Mouse (Mus musculus) ovary, postnatal 10 days (tissue): ENCODE measurements around the gene Ppp1r11.

Experiments
- DNase-seq: peaks from one replicate; pipeline ENCODE4 v3.0.0; 2022; ENCODE audit warnings: low spot score

Ppp1r11 gene

DNA sequence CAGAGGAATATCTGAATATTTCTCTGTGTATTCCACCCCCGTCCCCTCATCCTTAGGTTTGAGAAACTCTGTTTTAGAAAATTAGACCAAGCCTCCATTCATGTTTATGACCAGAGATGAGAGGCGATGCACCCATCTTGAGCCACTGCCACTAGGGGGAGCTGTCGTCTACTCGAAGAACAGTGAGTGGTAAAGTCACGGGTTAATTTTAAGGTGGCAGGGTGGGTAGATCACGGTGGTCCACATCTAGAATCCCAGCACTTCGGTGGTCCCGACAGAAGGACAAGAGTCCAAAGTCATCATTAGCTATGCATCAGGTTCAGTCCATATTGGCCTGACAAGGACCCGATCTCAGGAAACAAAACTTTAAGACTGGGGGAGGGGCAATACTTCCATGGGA is 36.5 kb downstream of the Ppp1r11 start:
- no peak for DNase-seq

- DNase-seq = peak; percentile 37
Observed at GRCm38 (mm10) chr17:36914108-36914507, 37.4 kb downstream of the Ppp1r11 start.

GRCm38 (mm10) chr17:36912031-36912430 is 39.5 kb downstream of the Ppp1r11 start:
- DNase-seq = no peak

GRCm38 (mm10) chr17:36909802-36910201 is 41.7 kb downstream of the Ppp1r11 start:
- DNase-seq = no peak

- DNase-seq = no peak
Observed at GRCm38 (mm10) chr17:36908235-36908634, 43.3 kb downstream of the Ppp1r11 start.

DNA sequence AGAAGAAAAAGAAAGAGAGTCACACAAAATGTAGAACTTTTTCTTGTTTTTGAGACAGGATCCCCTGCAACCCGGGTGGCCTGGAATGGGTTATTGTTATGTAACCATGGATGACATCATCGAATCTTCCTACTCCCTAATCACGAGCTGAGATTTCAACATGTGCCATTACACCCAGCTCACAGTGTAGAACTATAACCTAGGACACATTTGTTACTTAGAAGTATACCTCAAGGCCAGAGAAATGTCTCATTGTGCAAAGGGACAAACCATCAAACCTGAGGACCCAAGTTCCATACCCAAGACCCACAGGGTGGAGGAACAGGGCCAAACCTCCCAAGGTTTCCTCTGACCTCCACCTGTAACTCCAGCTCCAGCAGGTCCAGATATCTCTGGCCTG is 47.9 kb downstream of the Ppp1r11 start:
- DNase-seq = no peak

- DNase-seq = no peak
Observed at GRCm38 (mm10) chr17:36900691-36901090, 50.9 kb downstream of the Ppp1r11 start.

- no peak for DNase-seq
Observed at GRCm38 (mm10) chr17:36900001-36900400, 51.5 kb downstream of the Ppp1r11 start.

DNA sequence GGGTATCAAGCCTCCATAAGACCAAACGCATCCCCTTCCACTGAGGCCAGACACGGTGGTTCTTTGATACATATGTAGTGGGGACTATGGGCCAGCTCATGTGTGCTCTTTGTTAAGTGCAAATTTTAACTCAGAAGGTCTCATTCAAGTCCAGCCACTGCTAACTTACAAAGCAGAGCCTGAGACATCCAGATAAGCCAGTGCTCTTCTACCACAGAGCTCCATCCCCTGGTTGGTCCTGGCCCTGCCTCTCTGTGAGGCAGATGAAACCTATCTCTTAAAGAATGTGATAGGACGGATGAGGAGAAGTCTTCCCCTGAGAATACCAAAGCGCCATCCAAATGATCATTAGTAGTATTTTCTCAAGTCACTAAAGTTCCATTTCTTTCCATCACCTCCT is 52.2 kb downstream of the Ppp1r11 start:
- no peak for DNase-seq
